ENCODE assay signal across 10 mouse cellular contexts in the genomic region with DNA sequence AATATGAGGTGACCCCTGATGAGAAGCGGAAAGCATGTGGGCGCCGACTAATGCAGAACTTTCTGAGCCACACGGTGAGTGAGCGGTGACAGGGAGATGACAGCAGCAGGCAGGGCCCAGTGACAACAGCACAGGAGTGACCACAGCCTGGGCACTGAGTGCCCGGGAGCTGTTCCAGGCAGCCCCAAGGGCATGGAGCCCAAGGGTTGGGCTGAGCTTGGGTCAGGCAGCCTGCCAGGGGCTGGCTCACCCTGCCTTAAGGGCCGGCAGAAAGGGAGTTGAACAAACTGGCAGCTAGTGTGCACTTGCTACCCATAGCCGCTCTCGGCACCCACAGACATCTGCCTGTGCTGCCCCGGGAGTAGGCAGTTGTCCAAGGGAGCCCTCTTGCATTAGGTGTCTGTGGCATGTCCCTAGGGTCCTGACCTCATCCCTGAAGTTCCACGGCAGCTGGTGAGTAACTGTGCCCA. TPM values are rescaled to one million over a fixed set of nuclear protein-coding genes. Genes with fewer than 3 reads are reported as not detected.
A peak's percentile ranks its signal among the peaks of the same experiment; 100 is the strongest.
DNase-seq lines count a peak whose midpoint lies in the region; ATAC-seq lines count a peak whose summit lies in the region.
"Had no signal": no experiment of that assay in that cellular context is flagged by ENCODE, and none has a peak within 500 bp of the region (broad histone marks: within the 10 kb centered on the region; RNA-seq: fewer than 3 reads in every experiment).

No protein-coding gene starts in this region.

- peak; percentile 58 for DNase-seq in layer of hippocampus, adult 11-12 months (ENCODE audit: low spot score)
- DNase-seq in layer of hippocampus, postnatal 25 days (ENCODE audit: extremely low spot score in 1 of 2, low spot score in 1 of 2) = no peak
- peak; percentile 94 for DNase-seq in adipocyte (ENCODE audit: low spot score)
- peak; percentile 90 for DNase-seq in gastrocnemius, adult 18-20 months (ENCODE audit: low spot score)
- DNase-seq in forebrain, embryonic 14.5 days (ENCODE audit: low spot score) = no peak

- 87% methylated on average over 11 of the region's 11 CpGs for WGBS in liver, embryonic 16.5 days (ENCODE audit: insufficient replicate concordance)
- WGBS in forebrain, embryonic 14.5 days = 95% methylated on average over 11 of the region's 11 CpGs
- WGBS in kidney, embryonic 16.5 days = 92% methylated on average over 11 of the region's 11 CpGs

- no peak overlapping the region for H3K4me2 ChIP-seq in liver, embryonic 16.5 days (ENCODE audit: low read depth, low read length)
- H3K4me2 ChIP-seq in forebrain, embryonic 14.5 days (ENCODE audit: low read length) = no peak overlapping the region
- H3K4me2 ChIP-seq in kidney, embryonic 16.5 days (replicated peaks; ENCODE audit: low read depth, low read length) = no peak overlapping the region
- H3K4me2 ChIP-seq: embryonic facial prominence, embryonic 15.5 days had no signal

- H3K9ac ChIP-seq in liver, embryonic 16.5 days (ENCODE audit: low read depth, low read length) = peak overlapping the region; percentile 6; the same call in 1 of the 2 replicates
- H3K9ac ChIP-seq in forebrain, embryonic 14.5 days (ENCODE audit: low read length) = no peak overlapping the region
- H3K9ac ChIP-seq in kidney, embryonic 16.5 days (replicated peaks; ENCODE audit: low read length) = no peak overlapping the region
- H3K9ac ChIP-seq: embryonic facial prominence, embryonic 15.5 days had no signal

- ATAC-seq in liver, embryonic 16.5 days (ENCODE audit: low read depth) = no peak
- ATAC-seq in forebrain, embryonic 14.5 days = no peak
- ATAC-seq in kidney, embryonic 16.5 days (ENCODE audit: low FRiP score, low TSS enrichment) = no peak
- ATAC-seq in megakaryocyte progenitor cell, adult 5-6 weeks (replicated peaks; ENCODE audit: poor library complexity) = no peak

- H3K27ac ChIP-seq in liver, embryonic 16.5 days (ENCODE audit: low read length) = no peak overlapping the region
- no peak overlapping the region for H3K27ac ChIP-seq in forebrain, embryonic 14.5 days (ENCODE audit: low read depth, low read length)
- H3K27ac ChIP-seq in kidney, embryonic 16.5 days (ENCODE audit: low read length) = no peak overlapping the region
- H3K27ac ChIP-seq: embryonic facial prominence, embryonic 15.5 days had no signal

- H3K27me3 ChIP-seq in liver, embryonic 16.5 days (ENCODE audit: control insufficient read depth, insufficient read depth, low read depth, low read length) = no peaks in the 10 kb centered on the region
- no peaks in the 10 kb centered on the region for H3K27me3 ChIP-seq in forebrain, embryonic 14.5 days (replicated peaks; ENCODE audit: control insufficient read depth, insufficient read depth, low read length)
- no peaks in the 10 kb centered on the region for H3K27me3 ChIP-seq in kidney, embryonic 16.5 days (ENCODE audit: insufficient read depth, low read length)
- H3K27me3 ChIP-seq: embryonic facial prominence, embryonic 15.5 days had no signal

- H3K4me3 ChIP-seq in liver, embryonic 16.5 days (ENCODE audit: low read depth, low read length) = no peak overlapping the region
- H3K4me3 ChIP-seq in forebrain, embryonic 14.5 days (ENCODE audit: low read depth, low read length) = no peak overlapping the region
- H3K4me3 ChIP-seq in kidney, embryonic 16.5 days (ENCODE audit: low read length) = no peak overlapping the region
- H3K4me3 ChIP-seq: embryonic facial prominence, embryonic 15.5 days had no signal

- H3K9me3 ChIP-seq in liver, embryonic 16.5 days (replicated peaks; ENCODE audit: control insufficient read depth, low read length) = no peaks in the 10 kb centered on the region
- H3K9me3 ChIP-seq in forebrain, embryonic 14.5 days (replicated peaks; ENCODE audit: control insufficient read depth, low read length) = no peaks in the 10 kb centered on the region
- H3K9me3 ChIP-seq in kidney, embryonic 16.5 days (ENCODE audit: low read length) = no peaks in the 10 kb centered on the region
- H3K9me3 ChIP-seq: embryonic facial prominence, embryonic 15.5 days had no signal

- H3K4me1 ChIP-seq in liver, embryonic 16.5 days (ENCODE audit: control insufficient read depth, low read depth, low read length) = peaks cover 42% of the 10 kb centered on the region
- H3K4me1 ChIP-seq in forebrain, embryonic 14.5 days (ENCODE audit: control insufficient read depth, insufficient read depth, low read length) = peaks cover 11% of the 10 kb centered on the region
- H3K4me1 ChIP-seq in kidney, embryonic 16.5 days (ENCODE audit: insufficient read depth, low read length) = peaks cover 22% of the 10 kb centered on the region

- H3K36me3 ChIP-seq in liver, embryonic 16.5 days (ENCODE audit: control insufficient read depth, insufficient read depth) = peaks cover 43% of the 10 kb centered on the region
- H3K36me3 ChIP-seq in forebrain, embryonic 14.5 days (ENCODE audit: control insufficient read depth, insufficient read depth, low read length) = peaks cover 59% of the 10 kb centered on the region
- H3K36me3 ChIP-seq in kidney, embryonic 16.5 days (ENCODE audit: insufficient read depth, low read length) = peaks cover 41% of the 10 kb centered on the region

RNA-seq across cellular contexts. Expression of gene Grk6, which starts 5.7 kb away (rescaled TPM):
- total RNA-seq in layer of hippocampus, postnatal 25 days (2021) = 10 to 100 TPM; 66.7 to 74.7 TPM
- 10 to 100 TPM in 1 of 2 experiments, 1 to 10 TPM in 1; 8.6 to 10.4 TPM for total RNA-seq in gastrocnemius, adult 18-20 months (2021)
- polyA plus RNA-seq in liver, embryonic 16.5 days (2015; fragmentation: Nextera tagmentation; extraction: Ambion mirVana) = 10.4 and 12.1 TPM in 2 replicates
- polyA plus RNA-seq in forebrain, embryonic 14.5 days (2014; fragmentation: Nextera tagmentation; extraction: Ambion mirVana) = 25.0 and 28.9 TPM in 2 replicates
- 17.4 and 25.6 TPM in 2 replicates for polyA plus RNA-seq in kidney, embryonic 16.5 days (2015; fragmentation: Nextera tagmentation; extraction: Ambion mirVana)
- total RNA-seq in megakaryocyte progenitor cell, adult 5-6 weeks (2015) = 51.7 and 52.6 TPM in 2 replicates
- 81.7 and 88.6 TPM in 2 replicates for total RNA-seq in megakaryocyte progenitor cell, adult 5-6 weeks (2017)

RNA-seq across cellular contexts. Expression of gene Prr7, which starts 13.5 kb away (rescaled TPM):
- 10 to 100 TPM; 96.9 to 97.3 TPM for total RNA-seq in layer of hippocampus, postnatal 25 days (2021)
- under 1 TPM in 1 of 2 experiments, not detected in 1; 0.21 TPM for total RNA-seq in gastrocnemius, adult 18-20 months (2021)
- not detected in 2 replicates for polyA plus RNA-seq in liver, embryonic 16.5 days (2015; fragmentation: Nextera tagmentation; extraction: Ambion mirVana)
- polyA plus RNA-seq in forebrain, embryonic 14.5 days (2014; fragmentation: Nextera tagmentation; extraction: Ambion mirVana) = 6.7 and 7.4 TPM in 2 replicates
- polyA plus RNA-seq in kidney, embryonic 16.5 days (2015; fragmentation: Nextera tagmentation; extraction: Ambion mirVana) = 0.37 and 0.59 TPM in 2 replicates
- total RNA-seq in megakaryocyte progenitor cell, adult 5-6 weeks (2015) = 0.72 and 1.7 TPM in 2 replicates
- total RNA-seq in megakaryocyte progenitor cell, adult 5-6 weeks (2017) = 1.5 TPM in 2 replicates

RNA-seq across cellular contexts. Expression of gene F12, which starts 24.0 kb away (rescaled TPM):
- under 1 TPM; 0.35 to 0.47 TPM for total RNA-seq in layer of hippocampus, postnatal 25 days (2021)
- total RNA-seq in gastrocnemius, adult 18-20 months (2021) = under 1 TPM in 1 of 2 experiments, not detected in 1; 0.12 TPM
- polyA plus RNA-seq in liver, embryonic 16.5 days (2015; fragmentation: Nextera tagmentation; extraction: Ambion mirVana) = 147 and 184 TPM in 2 replicates
- polyA plus RNA-seq in forebrain, embryonic 14.5 days (2014; fragmentation: Nextera tagmentation; extraction: Ambion mirVana) = not detected in 2 replicates
- 0.28 and 0.79 TPM in 2 replicates for polyA plus RNA-seq in kidney, embryonic 16.5 days (2015; fragmentation: Nextera tagmentation; extraction: Ambion mirVana)
- total RNA-seq in megakaryocyte progenitor cell, adult 5-6 weeks (2015) = not detected in 2 replicates
- total RNA-seq in megakaryocyte progenitor cell, adult 5-6 weeks (2017) = not detected in 2 replicates

RNA-seq across cellular contexts. Expression of gene Pfn3, which starts 35.5 kb away (rescaled TPM):
- total RNA-seq in layer of hippocampus, postnatal 25 days (2021) = not detected
- not detected for total RNA-seq in gastrocnemius, adult 18-20 months (2021)
- not detected in 2 replicates for polyA plus RNA-seq in liver, embryonic 16.5 days (2015; fragmentation: Nextera tagmentation; extraction: Ambion mirVana)
- 0.71 and 1.0 TPM in 2 replicates for polyA plus RNA-seq in forebrain, embryonic 14.5 days (2014; fragmentation: Nextera tagmentation; extraction: Ambion mirVana)
- 0.46 TPM in 1 of 2 replicates, not detected in the other for polyA plus RNA-seq in kidney, embryonic 16.5 days (2015; fragmentation: Nextera tagmentation; extraction: Ambion mirVana)
- total RNA-seq in megakaryocyte progenitor cell, adult 5-6 weeks (2015) = not detected in 2 replicates
- not detected in 2 replicates for total RNA-seq in megakaryocyte progenitor cell, adult 5-6 weeks (2017)
- total RNA-seq: left cerebral cortex, adult 18-20 months had no signal
- polyA plus RNA-seq: embryonic facial prominence, embryonic 15.5 days had no signal

RNA-seq across cellular contexts. Expression of gene Dbn1, which starts 37.4 kb away (rescaled TPM):
- total RNA-seq in layer of hippocampus, postnatal 25 days (2021) = 100 to 1,000 TPM; 356 to 398 TPM
- total RNA-seq in gastrocnemius, adult 18-20 months (2021) = 1 to 10 TPM; 4.0 to 6.2 TPM
- polyA plus RNA-seq in liver, embryonic 16.5 days (2015; fragmentation: Nextera tagmentation; extraction: Ambion mirVana) = 6.1 and 7.7 TPM in 2 replicates
- 396 and 523 TPM in 2 replicates for polyA plus RNA-seq in forebrain, embryonic 14.5 days (2014; fragmentation: Nextera tagmentation; extraction: Ambion mirVana)
- 177 and 194 TPM in 2 replicates for polyA plus RNA-seq in kidney, embryonic 16.5 days (2015; fragmentation: Nextera tagmentation; extraction: Ambion mirVana)
- 0.72 and 0.76 TPM in 2 replicates for total RNA-seq in megakaryocyte progenitor cell, adult 5-6 weeks (2015)
- 2.3 and 2.7 TPM in 2 replicates for total RNA-seq in megakaryocyte progenitor cell, adult 5-6 weeks (2017)

Comparison
In these comparisons a context has a peak if more than half of its experiments do, and no peak if none do; other contexts are left out.
1. DNase-seq: peak in layer of hippocampus, adult 11-12 months (single experiment), adipocyte (single experiment) and gastrocnemius, adult 18-20 months (single experiment); none in layer of hippocampus, postnatal 25 days (0 of 2) and forebrain, embryonic 14.5 days (single experiment).
2. RNA of gene Grk6, which starts 5.7 kb away (total RNA-seq): 51.7 to 88.6 TPM in megakaryocyte progenitor cell, adult 5-6 weeks and 66.7 to 74.7 TPM in layer of hippocampus, postnatal 25 days; 8.6 to 10.4 TPM in gastrocnemius, adult 18-20 months; every median in the first group is over 4 times any median in the second.
3. RNA of gene Prr7, which starts 13.5 kb away (total RNA-seq): 96.9 to 97.3 TPM in layer of hippocampus, postnatal 25 days; 0.72 to 1.7 TPM in megakaryocyte progenitor cell, adult 5-6 weeks and 0.21 TPM in gastrocnemius, adult 18-20 months; every median in the first group is over 10 times any median in the second.